Mouse (Mus musculus) common myeloid progenitor, adult 5-6 weeks (primary cell): ENCODE results near the gene Faiml. TPM values are rescaled to one million over a fixed set of nuclear protein-coding genes. Genes with fewer than 3 reads are reported as not detected.

Experiments
- ATAC-seq: replicated peaks from 2 replicates; pipeline ENCODE4 v1.8.0; 2016; ENCODE audit warnings: low read depth, mild to moderate bottlenecking, moderate TSS enrichment, inconsistent platforms; ENCODE audit not compliant: poor library complexity, severe bottlenecking
- total RNA-seq: library from RNA; stranded (forward); fragments of 200-1000, 187-1606 nt; gene quantifications from 2 replicates; pipeline ENCODE4 v1.2.3, GENCODE M21; 2017

Gene Faiml
- not detected in 2 replicates for total RNA-seq

GRCm38 (mm10) chr9:99237139-99237538 is at the start of gene Faiml:
TSS of gene Faiml (minus strand) at chr9:99237239.
- ATAC-seq: no peak

GRCm38 (mm10) chr9:99258891-99259290 is 21.9 kb upstream of the Faiml start:
- no peak for ATAC-seq

DNA sequence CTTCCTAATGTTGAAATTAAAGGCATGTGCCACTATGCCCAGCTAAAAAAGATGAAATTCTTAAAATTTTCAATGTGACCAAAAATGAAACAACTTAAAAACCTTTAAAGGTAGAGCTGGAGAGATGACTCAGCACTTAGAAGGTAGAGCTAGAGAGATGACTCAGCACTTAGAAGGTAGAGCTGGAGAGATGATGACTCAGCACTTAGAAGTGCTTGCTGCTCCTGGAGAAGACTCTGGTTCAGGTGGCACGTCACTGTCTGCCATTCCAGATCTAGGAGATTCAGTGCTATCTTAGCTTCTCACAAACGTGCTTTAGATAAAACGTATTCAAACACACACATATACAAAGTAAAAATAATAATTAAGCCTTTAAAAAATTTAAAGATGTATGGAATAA is 19.8 kb upstream of the Faiml start:
- ATAC-seq: no peak

DNA sequence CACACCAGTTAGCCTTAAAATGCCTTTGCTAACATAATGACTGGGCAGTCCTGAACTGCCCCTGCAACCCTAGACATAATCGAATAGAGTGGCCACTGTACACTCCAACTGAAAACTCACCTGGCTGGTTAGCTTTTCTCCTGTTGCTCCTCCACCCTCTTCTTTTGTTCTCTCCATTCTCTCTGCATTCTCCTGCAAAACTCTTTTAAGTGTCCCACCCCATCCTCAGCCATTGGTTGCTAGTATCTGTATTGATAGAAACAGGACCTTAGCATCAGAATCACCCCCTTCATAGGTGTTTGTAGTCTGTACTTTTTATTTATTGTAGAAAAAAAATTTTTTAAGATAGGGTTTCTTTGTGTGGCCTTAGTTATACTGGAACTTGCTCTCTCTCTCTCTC is 19.2 kb upstream of the Faiml start:
- ATAC-seq: no peak

DNA sequence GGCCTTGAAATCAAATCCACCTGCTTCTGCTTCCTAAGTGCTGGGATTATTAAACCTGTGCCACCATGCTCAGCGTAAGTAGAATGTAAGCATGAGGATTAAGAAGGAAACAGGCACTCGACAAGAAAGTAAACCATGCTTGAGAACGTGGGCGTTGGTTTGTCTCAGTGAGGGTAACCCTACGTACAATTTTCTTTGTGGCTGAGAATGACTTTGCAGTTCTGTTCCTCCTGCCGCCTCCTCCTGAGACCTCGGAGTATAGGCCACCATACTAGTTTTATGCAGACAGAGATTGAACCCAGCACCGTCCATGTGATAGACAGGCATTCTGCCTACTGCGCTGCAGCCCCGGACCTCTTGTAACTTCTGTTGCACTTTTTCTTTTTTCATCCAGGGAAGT is 16.8 kb upstream of the Faiml start:
- ATAC-seq: no peak

- no peak for ATAC-seq
These were observed 11.9 kb upstream of the Faiml start for GRCm38 (mm10) chr9:99248906-99249305.

DNA sequence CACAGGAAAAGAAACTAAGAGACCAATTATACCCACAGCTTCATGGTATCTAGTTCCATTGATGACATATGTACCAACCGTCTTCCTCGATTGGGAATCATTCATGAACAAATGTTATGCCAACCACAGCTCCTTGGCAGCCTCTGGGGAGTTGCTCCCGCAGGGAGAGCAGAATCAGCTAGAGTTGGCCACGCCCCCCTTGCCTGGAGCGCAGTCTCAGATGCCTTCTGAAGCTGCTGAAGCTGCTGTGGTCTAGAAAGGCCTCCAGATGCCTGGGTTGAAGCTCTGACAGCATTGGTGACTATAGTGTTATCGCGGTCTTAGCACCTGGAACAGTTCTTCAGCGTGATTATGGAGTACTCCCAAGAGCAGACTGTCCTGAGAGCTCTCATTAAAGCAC is 11.3 kb upstream of the Faiml start:
- peak; percentile 69 for ATAC-seq

DNA sequence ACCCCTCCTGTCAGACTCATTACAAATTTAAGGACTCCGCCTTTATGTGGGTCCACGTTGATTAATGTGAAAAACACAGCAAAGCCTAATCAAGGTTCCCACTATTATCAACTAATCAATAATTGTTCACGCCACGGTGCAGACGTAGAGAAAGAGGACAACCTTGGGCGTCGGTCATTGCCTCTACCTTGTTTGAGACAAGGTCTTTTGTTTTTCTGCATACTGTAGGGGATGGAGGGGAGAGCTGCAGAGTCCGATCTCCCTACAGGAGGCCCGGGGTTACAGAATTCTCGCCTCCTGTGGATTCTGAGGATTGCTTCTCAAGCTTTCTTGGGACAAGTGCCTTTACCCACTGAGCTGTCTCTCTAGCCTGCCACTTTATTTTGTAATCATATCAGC is 6.9 kb upstream of the Faiml start:
- ATAC-seq: no peak

GRCm38 (mm10) chr9:99243190-99243894 is 6.3 kb upstream of the Faiml start, which contains the start of gene Cep70:
TSS of gene Cep70 (plus strand) at chr9:99243367.
- ATAC-seq: peak; percentile 79

DNA sequence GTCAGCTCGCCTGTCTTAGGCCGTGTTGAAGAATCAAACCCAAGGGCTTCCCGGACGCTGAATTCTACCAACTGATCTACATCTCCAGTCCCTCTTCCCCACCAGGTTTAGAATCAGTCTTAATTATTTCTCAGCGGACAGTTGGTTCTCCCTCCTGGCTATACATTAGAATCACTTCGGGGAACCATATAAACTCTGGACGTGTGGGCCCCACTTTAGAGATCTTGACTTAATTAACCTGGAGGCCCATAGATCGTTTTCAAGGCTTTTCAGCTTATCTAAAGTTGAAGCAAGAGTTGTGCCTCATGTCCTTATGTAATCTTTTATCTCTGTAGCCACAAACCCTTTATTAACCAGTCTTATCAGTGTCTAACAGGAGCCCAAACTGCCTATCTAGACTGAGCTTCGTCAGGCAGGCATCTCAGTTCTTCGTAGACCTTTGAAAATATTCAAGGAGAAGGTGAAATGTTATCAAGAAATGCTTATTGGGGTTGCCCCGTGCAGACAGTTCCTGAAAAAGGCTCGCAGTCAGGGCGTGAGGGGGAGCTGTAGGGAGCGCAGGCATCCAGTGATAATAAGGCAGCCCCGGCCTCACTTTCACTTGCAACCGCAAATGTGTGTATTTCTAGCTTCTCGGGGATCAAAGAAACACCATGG is 5.6 kb upstream of the Faiml start:
- no peak for ATAC-seq

DNA sequence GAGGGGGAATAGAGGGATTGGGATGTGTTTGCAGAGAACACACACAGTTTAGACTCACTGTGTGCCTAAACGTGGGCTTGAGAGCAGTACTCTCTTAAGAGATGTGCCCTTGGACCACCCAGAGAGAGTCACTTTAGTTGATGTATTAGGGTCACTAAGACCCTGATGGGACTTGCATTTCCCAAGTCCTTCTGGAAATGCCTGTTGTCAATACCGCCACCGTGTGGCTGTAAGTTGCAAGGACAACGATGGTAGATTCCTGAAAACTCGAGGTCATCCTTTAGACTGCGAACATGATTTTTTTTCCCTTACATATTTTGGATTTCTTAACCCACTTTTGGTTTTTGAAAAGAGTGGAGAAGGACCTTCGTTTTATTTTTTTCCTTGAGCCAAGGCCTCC is 5.0 kb upstream of the Faiml start:
- ATAC-seq: 0 out of 2 replicates have a peak, but pooled peaks have one; percentile 10

DNA sequence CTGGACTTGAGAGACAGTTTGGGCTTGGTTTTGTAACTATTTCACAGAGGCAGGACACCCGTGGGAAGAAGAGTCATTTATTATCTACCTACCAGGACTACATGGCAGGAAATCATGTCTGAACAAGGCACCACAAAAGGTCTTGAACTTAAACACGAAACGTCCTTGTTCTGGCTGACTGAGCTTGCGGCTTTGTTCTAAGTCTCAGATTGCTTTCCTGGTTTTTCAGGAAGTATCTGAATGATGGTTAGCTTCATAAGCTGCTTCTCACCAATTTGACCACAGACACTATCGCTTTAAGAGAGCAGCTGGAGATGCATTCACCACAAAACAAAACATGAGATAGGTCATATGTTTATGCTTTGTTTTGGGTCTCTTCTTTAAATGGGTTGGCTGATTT is 3.5 kb upstream of the Faiml start:
- peak; percentile 33 for ATAC-seq

DNA sequence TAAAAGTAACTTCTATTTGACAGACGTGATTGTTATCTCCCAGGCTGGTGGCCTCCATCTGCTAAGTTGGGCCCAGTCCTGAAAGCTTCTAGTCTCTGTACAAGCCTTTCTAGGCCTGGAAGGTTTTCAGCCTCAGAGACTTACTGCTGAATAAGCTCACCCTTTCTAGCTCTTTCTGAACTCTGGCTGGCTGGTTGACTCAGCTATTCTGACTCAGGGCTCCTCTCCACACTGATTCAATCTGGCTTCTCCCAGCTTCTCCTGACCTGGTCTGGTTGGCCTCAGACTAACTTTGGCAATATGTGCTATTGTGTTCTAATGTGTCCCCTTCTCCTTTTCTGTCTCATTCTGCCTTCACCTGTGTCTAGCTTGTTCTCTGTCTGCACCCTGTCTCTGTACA is 2.2 kb upstream of the Faiml start:
- ATAC-seq: no peak

GRCm38 (mm10) chr9:99238276-99238675 is 1.2 kb upstream of the Faiml start:
- no peak for ATAC-seq

- 0 out of 2 replicates have a peak, but pooled peaks have one; percentile 32 for ATAC-seq
These were observed 7.6 kb downstream of the Faiml start for GRCm38 (mm10) chr9:99229450-99229849.

DNA sequence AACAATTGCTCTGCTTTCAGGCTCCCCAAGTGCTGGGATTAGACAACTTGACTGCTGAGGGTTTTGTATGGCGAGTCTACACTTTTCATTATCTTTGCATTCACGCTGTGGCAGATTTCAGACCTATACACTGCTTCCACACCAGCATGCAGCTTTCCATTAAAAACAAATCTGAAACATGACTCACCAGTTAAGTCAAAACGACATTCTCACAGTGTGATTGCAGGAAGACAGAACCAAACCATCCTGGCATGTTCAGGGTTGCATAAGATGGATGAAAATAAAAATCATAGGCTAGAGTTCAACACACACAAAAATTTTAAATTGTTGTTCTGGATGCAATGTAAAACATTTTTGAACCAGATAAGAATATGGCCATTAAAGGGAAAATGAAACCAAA is 12.5 kb downstream of the Faiml start:
- ATAC-seq: no peak

DNA sequence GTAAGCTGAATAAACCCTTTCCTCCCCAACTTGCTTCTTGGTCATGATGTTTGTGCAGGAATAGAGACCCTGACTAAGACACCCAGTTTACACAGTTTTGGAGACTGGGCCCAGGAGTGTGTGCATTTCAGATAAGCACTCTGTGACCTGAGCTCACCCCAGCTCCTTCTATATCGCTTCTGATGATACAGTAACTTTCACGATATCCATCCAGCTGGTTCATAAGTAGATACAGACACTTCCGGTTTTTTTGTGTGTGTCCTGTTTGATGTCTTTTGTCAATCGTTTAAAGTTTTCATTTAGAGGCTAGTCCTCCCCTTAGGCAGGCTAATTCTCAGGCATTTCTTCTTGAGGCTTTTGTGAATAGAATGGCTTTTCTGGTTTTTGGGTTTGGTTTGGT is 15.4 kb downstream of the Faiml start:
- ATAC-seq: no peak

GRCm38 (mm10) chr9:99217999-99218719 is 18.9 kb downstream of the Faiml start:
- ATAC-seq: peak; percentile 99

DNA sequence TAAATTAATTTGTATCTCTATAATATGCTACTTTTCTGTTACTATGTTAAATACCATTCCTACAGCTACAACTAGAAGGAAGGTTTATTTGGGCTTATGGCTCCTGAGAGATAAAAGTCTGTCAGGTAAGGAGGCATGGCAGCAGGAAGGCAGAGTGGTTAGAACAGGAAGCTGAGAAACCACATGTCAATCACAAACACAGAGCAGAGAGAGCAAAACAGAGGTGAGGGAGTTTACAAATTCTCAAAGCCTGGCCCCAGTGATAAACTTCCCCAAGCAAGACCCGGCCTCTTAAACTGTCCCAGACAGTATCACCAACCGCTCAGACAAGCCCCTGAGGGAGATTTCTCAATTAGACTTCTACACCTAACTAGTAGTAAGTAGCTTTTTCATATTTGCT is 20.9 kb downstream of the Faiml start:
- no peak for ATAC-seq

DNA sequence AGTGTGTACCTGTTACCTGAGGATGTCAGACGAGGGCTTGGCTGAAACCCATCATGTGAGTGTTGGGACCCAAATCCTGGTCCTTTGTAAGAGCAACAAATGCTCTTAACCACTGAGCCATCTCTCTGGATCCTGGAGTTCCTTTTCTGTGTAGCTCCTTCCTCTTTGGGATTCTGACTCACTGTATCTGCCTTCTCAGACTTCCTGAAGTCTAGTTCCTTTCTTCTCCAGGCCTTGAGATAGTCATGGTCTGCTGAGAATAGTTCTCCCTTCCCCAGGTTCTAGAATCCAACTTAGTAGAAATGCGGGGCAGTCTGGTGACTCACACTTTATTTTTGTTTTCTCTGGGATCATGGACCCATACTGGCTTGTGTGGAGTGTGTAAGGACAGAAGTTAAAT is 24.4 kb downstream of the Faiml start:
- ATAC-seq: peak; percentile 74

- ATAC-seq: peak; percentile 67
These were observed 53.9 kb downstream of the Faiml start for GRCm38 (mm10) chr9:99183043-99183670.
